Mouse (Mus musculus) kidney, embryonic 16.5 days (tissue): ENCODE measurements at regions not wholly inside any gene's neighbourhood (a gene's known extent, or its start where the extent isn't known, plus 50 kb on each side); places are given as distances from the start of the nearest gene placed in this dataset.

Experiments used
- ATAC-seq: fragments of 200-750 bp; cut with Nextera tagmentation; 2 replicates; pipeline ENCODE4 v1.8.0; 2017; ENCODE audit warnings: moderate TSS enrichment; ENCODE audit not compliant: low FRiP score, low TSS enrichment
- H3K27ac ChIP-seq: fragments of 300-500 bp; sonication (generic); 2 replicates; pipeline ENCODE4 v1.5.1; 2014; ENCODE audit warnings: low read length
- H3K27me3 ChIP-seq: fragments of 300-500 bp; sonication (generic); 2 replicates; pipeline ENCODE4 v1.6.1; 2014; ENCODE audit warnings: low read length, control low read depth, mixed read lengths; ENCODE audit not compliant: insufficient read depth
- H3K36me3 ChIP-seq: fragments of 300-500 bp; sonication (generic); 2 replicates; pipeline ENCODE4 v1.6.1; 2014; ENCODE audit warnings: low read length, control low read depth, mixed read lengths; ENCODE audit not compliant: insufficient read depth
- H3K4me1 ChIP-seq: fragments of 300-500 bp; sonication (generic); 2 replicates; pipeline ENCODE4 v1.6.1; 2014; ENCODE audit warnings: low read length, control low read depth, mixed read lengths; ENCODE audit not compliant: insufficient read depth
- H3K4me2 ChIP-seq: fragments of 300-500 bp; sonication (generic); replicated peaks from 2 replicates; pipeline ENCODE4 v1.6.1; 2014; ENCODE audit warnings: low read depth, low read length
- H3K4me3 ChIP-seq: fragments of 300-500 bp; sonication (generic); 2 replicates; pipeline ENCODE4 v1.5.1; 2014; ENCODE audit warnings: mild to moderate bottlenecking, low read length
- H3K9ac ChIP-seq: fragments of 300-500 bp; sonication (generic); replicated peaks from 2 replicates; pipeline ENCODE4 v1.6.1; 2014; ENCODE audit warnings: low read length
- H3K9me3 ChIP-seq: fragments of 300-500 bp; sonication (generic); 2 replicates; pipeline ENCODE4 v1.6.1; 2016; ENCODE audit warnings: low read length, control low read depth
- WGBS: fragments of 180-500 bp; shearing (Covaris S2); extraction: QIAGEN DNeasy Blood & Tissue Kit; methylation state at CpG from one replicate; pipeline ENCODE4 v1.1.7; 2014; 5-methylcytosine and 5-hydroxymethylcytosine counted together

- no peaks in the 10 kb centered on the region for H3K27me3 ChIP-seq
- no peak overlapping the region for H3K27ac ChIP-seq
- no peaks in the 10 kb centered on the region for H3K36me3 ChIP-seq
- no peak overlapping the region for H3K4me3 ChIP-seq
- WGBS: 25% methylated on average over 7 of the region's 7 CpGs
- H3K4me2 ChIP-seq: no peak overlapping the region
- no peaks in the 10 kb centered on the region for H3K9me3 ChIP-seq
- ATAC-seq: no peak
- no peak overlapping the region for H3K9ac ChIP-seq
- H3K4me1 ChIP-seq: peaks cover 7% of the 10 kb centered on the region; the same call in 1 of the 2 replicates
Measured at GRCm38 (mm10) chr2:115338178-115338577, 243.3 kb upstream of the BC052040 start.

- whole genome bisulfite sequencing: 74% methylated on average over 4 of the region's 4 CpGs
- no peaks in the 10 kb centered on the region for H3K9me3 ChIP-seq
- peaks cover 7% of the 10 kb centered on the region; the same call in 1 of the 2 replicates for H3K4me1 ChIP-seq
- no peak overlapping the region for H3K4me2 ChIP-seq
- no peaks in the 10 kb centered on the region for H3K27me3 ChIP-seq
- H3K27ac ChIP-seq: no peak overlapping the region
- H3K4me3 ChIP-seq: no peak overlapping the region
- H3K9ac ChIP-seq: no peak overlapping the region
- no peaks in the 10 kb centered on the region for H3K36me3 ChIP-seq
- no peak for ATAC-seq
Measured at GRCm38 (mm10) chr2:115339034-115339433, 242.5 kb upstream of the BC052040 start.

- H3K9me3 ChIP-seq: no peaks in the 10 kb centered on the region
- H3K9ac ChIP-seq: no peak overlapping the region
- ATAC-seq: peak; percentile 65; the same call in 1 of the 2 replicates
- 73% methylated on average over 14 of the region's 14 CpGs for WGBS
- H3K4me1 ChIP-seq: peaks cover 7% of the 10 kb centered on the region; the same call in 1 of the 2 replicates
- H3K4me2 ChIP-seq: no peak overlapping the region
- H3K27ac ChIP-seq: no peak overlapping the region
- H3K36me3 ChIP-seq: no peaks in the 10 kb centered on the region
- no peaks in the 10 kb centered on the region for H3K27me3 ChIP-seq
- H3K4me3 ChIP-seq: no peak overlapping the region
Measured at GRCm38 (mm10) chr2:115342360-115342759, 239.2 kb upstream of the BC052040 start.

GRCm38 (mm10) chr2:115346551-115346950 is 235.0 kb upstream of the BC052040 start:
- WGBS: 44% methylated on average over 6 of the region's 6 CpGs
- Histone ChIP-seq H3K9ac (no peak overlapping the region), H3K4me3 (no peak overlapping the region), H3K4me2 (no peak overlapping the region), H3K27me3 (no peaks in the 10 kb centered on the region), H3K36me3 (no peaks in the 10 kb centered on the region), H3K4me1 (peaks cover 13% of the 10 kb centered on the region), H3K9me3 (no peaks in the 10 kb centered on the region), H3K27ac (no peak overlapping the region)
- no peak for ATAC-seq

- Histone ChIP-seq H3K4me3 (no peak overlapping the region), H3K27ac (peak overlapping the region; percentile 36; the same call in 1 of the 2 replicates)
Measured at GRCm38 (mm10) chr2:115348263-115348662, 233.3 kb upstream of the BC052040 start.

GRCm38 (mm10) chr2:115371072-115371471 is 210.4 kb upstream of the BC052040 start:
- Histone ChIP-seq H3K27ac (no peak overlapping the region), H3K36me3 (no peaks in the 10 kb centered on the region), H3K4me3 (no peak overlapping the region), H3K9ac (no peak overlapping the region), H3K4me2 (no peak overlapping the region), H3K27me3 (no peaks in the 10 kb centered on the region), H3K9me3 (no peaks in the 10 kb centered on the region), H3K4me1 (no peaks in the 10 kb centered on the region)
- no peak for ATAC-seq
- WGBS: 36% methylated on average over 6 of the region's 6 CpGs

More at GRCm38 (mm10) chr2:115348263-115348662, 233.3 kb upstream of the BC052040 start:
- Histone ChIP-seq H3K36me3 (no peaks in the 10 kb centered on the region), H3K4me1 (peaks cover 10% of the 10 kb centered on the region; the same call in 1 of the 2 replicates), H3K9me3 (no peaks in the 10 kb centered on the region), H3K27me3 (no peaks in the 10 kb centered on the region), H3K4me2 (no peak overlapping the region), H3K9ac (no peak overlapping the region)
- peak; percentile 77; the same call in 1 of the 2 replicates for ATAC-seq
- 3% methylated on average over 2 of the region's 2 CpGs for WGBS

GRCm38 (mm10) chr2:115375336-115375735 is 206.2 kb upstream of the BC052040 start:
- no peaks in the 10 kb centered on the region for H3K9me3 ChIP-seq
- H3K4me2 ChIP-seq: no peak overlapping the region
- no peak overlapping the region for H3K27ac ChIP-seq
- no peak overlapping the region for H3K9ac ChIP-seq
- H3K27me3 ChIP-seq: no peaks in the 10 kb centered on the region
- no peak for ATAC-seq
- no peaks in the 10 kb centered on the region for H3K4me1 ChIP-seq
- H3K36me3 ChIP-seq: no peaks in the 10 kb centered on the region
- 82% methylated on average over 5 of the region's 5 CpGs for WGBS
- H3K4me3 ChIP-seq: no peak overlapping the region

GRCm38 (mm10) chr2:115384414-115385180 is 196.9 kb upstream of the BC052040 start:
- no peak overlapping the region for H3K4me3 ChIP-seq
- H3K27me3 ChIP-seq: no peaks in the 10 kb centered on the region
- no peaks in the 10 kb centered on the region for H3K9me3 ChIP-seq
- 43% methylated on average over 13 of the region's 13 CpGs for WGBS
- H3K4me2 ChIP-seq: no peak overlapping the region; the same call in 1 of the 2 replicates
- peak overlapping the region; percentile 87 for H3K27ac ChIP-seq
- no peak overlapping the region for H3K9ac ChIP-seq
- H3K4me1 ChIP-seq: peaks cover 17% of the 10 kb centered on the region
- ATAC-seq: peak; percentile 72; the same call in 1 of the 2 replicates
- H3K36me3 ChIP-seq: no peaks in the 10 kb centered on the region

- Histone ChIP-seq H3K9me3 (no peaks in the 10 kb centered on the region), H3K4me3 (no peak overlapping the region), H3K4me1 (peaks cover 17% of the 10 kb centered on the region), H3K27me3 (no peaks in the 10 kb centered on the region), H3K27ac (peak overlapping the region; percentile 87), H3K4me2 (peak overlapping the region; percentile 17), H3K9ac (peak overlapping the region; percentile 43; the same call in 1 of the 2 replicates), H3K36me3 (no peaks in the 10 kb centered on the region)
- WGBS: 24% methylated on average over 16 of the region's 16 CpGs
- peak; percentile 84 for ATAC-seq
Measured at GRCm38 (mm10) chr2:115385207-115386168, 196.0 kb upstream of the BC052040 start.
